Mouse (Mus musculus) adrenal gland, postnatal 0 days (tissue): ENCODE data around the gene Txlnb. TPM values are rescaled to one million over a fixed set of nuclear protein-coding genes. Genes with fewer than 3 reads are reported as not detected.

Experiments used
- polyA plus RNA-seq: library from polyadenylated mRNA; unstranded; fragments of >200 nt; fragmentation: Nextera tagmentation; extraction: Ambion mirVana; gene quantifications from 2 replicates; pipeline ENCODE4 v1.2.1, GENCODE M21; 2015

Txlnb gene
- polyA plus RNA-seq, result 0.88 and 0.90 TPM in 2 replicates

GRCm38 (mm10) chr10:17795767-17796631 is at the start of gene Txlnb:
TSS of gene Txlnb (plus strand) at chr10:17796226.

Other genes with a start within 250 kb of the Txlnb start
- 69.0 and 111 TPM in 2 replicates for gene Cited2, start 73.0 kb upstream of the Txlnb start, polyA plus RNA-seq
- 5.3 and 6.3 TPM in 2 replicates for gene Heca, start 151.8 kb downstream of the Txlnb start, polyA plus RNA-seq
- gene Abracl, start 227.1 kb downstream of the Txlnb start, polyA plus RNA-seq, result 133 and 226 TPM in 2 replicates